Comparison of ENCODE assay signal across 17 mouse cellular contexts in genomic region chr6:99742866-99743265, GRCm38 (mm10). TPM values are rescaled to one million over a fixed set of nuclear protein-coding genes. Genes with fewer than 3 reads are reported as not detected.
DNase-seq lines count a peak whose midpoint lies in the region; ATAC-seq and TF ChIP-seq lines count a peak whose summit lies in the region.
"Had no signal": no experiment of that assay in that cellular context is flagged by ENCODE, and none has a peak within 500 bp of the region (broad histone marks: within the 10 kb centered on the region; RNA-seq: fewer than 3 reads in every experiment).

No protein-coding gene starts in this region.

- no peak overlapping the region for H3K4me3 ChIP-seq in hindbrain, embryonic 15.5 days
- H3K4me3 ChIP-seq in hindbrain, embryonic 14.5 days (replicated peaks; ENCODE audit: low read length), result no peak overlapping the region
- H3K4me3 ChIP-seq: heart, embryonic 12.5 days; intestine, embryonic 15.5 days; megakaryocyte, embryonic 14.5 days; myocyte had no signal

- H3K27ac ChIP-seq in hindbrain, embryonic 15.5 days (replicated peaks), result no peak overlapping the region
- H3K27ac ChIP-seq in hindbrain, embryonic 14.5 days, result no peak overlapping the region
- H3K27ac ChIP-seq: intestine, embryonic 15.5 days; kidney, postnatal 0 days; liver, embryonic 14.5 days had no signal

- H3K36me3 ChIP-seq in hindbrain, embryonic 15.5 days, result no peaks in the 10 kb centered on the region
- no peaks in the 10 kb centered on the region for H3K36me3 ChIP-seq in hindbrain, embryonic 14.5 days (replicated peaks; ENCODE audit: control insufficient read depth, insufficient read depth)
- H3K36me3 ChIP-seq: heart, embryonic 12.5 days; intestine, embryonic 15.5 days had no signal

- ATAC-seq in hindbrain, embryonic 15.5 days (ENCODE audit: low FRiP score, low read depth), result 0 out of 2 replicates have a peak, but pooled peaks have one; percentile 61
- no peak for ATAC-seq in hindbrain, embryonic 14.5 days (ENCODE audit: low FRiP score)
- ATAC-seq: intestine, embryonic 15.5 days; lung, postnatal 0 days had no signal

- WGBS in hindbrain, embryonic 15.5 days, result 65% methylated on average over 3 of the region's 3 CpGs
- 79% methylated on average over 3 of the region's 3 CpGs for WGBS in hindbrain, embryonic 14.5 days

- H3K9ac ChIP-seq in hindbrain, embryonic 15.5 days, result no peak overlapping the region
- no peak overlapping the region for H3K9ac ChIP-seq in hindbrain, embryonic 14.5 days
- H3K9ac ChIP-seq: heart, embryonic 12.5 days; intestine, embryonic 15.5 days; liver, embryonic 14.5 days had no signal

- H3K27me3 ChIP-seq in hindbrain, embryonic 15.5 days, result no peaks in the 10 kb centered on the region
- no peaks in the 10 kb centered on the region for H3K27me3 ChIP-seq in hindbrain, embryonic 14.5 days (ENCODE audit: control insufficient read depth, insufficient read depth, low read length)
- H3K27me3 ChIP-seq: heart, embryonic 12.5 days; intestine, embryonic 15.5 days; megakaryocyte, embryonic 14.5 days had no signal

- H3K4me2 ChIP-seq in hindbrain, embryonic 15.5 days, result no peak overlapping the region
- H3K4me2 ChIP-seq in hindbrain, embryonic 14.5 days (replicated peaks), result no peak overlapping the region
- H3K4me2 ChIP-seq: heart, embryonic 12.5 days; intestine, embryonic 15.5 days had no signal

- TF ChIP-seq POLR2A in brain, embryonic 14.5 days (IDR thresholded peaks at IDR 0.05; ENCODE audit: borderline replicate concordance, extremely low read depth, insufficient read depth, insufficient read length, poor library complexity, severe bottlenecking), result no peak

- no peak for TF ChIP-seq CTCF in brain, embryonic 14.5 days (IDR thresholded peaks at IDR 0.05; ENCODE audit: borderline replicate concordance, extremely low read depth, insufficient read depth, insufficient read length)

- H3K9me3 ChIP-seq in hindbrain, embryonic 15.5 days, result no peaks in the 10 kb centered on the region
- no peaks in the 10 kb centered on the region for H3K9me3 ChIP-seq in hindbrain, embryonic 14.5 days (ENCODE audit: control insufficient read depth, low read length)
- H3K9me3 ChIP-seq: heart, embryonic 12.5 days; intestine, embryonic 15.5 days; megakaryocyte, embryonic 14.5 days had no signal

- no peak for DNase-seq in hindbrain, embryonic 14.5 days (ENCODE audit: low spot score)
- peak; percentile 41 to 66 for DNase-seq in right cerebral cortex, postnatal 10 days (ENCODE audit: low spot score in 2 of 2)
- no peak for DNase-seq in right cerebral cortex, postnatal 4 days
- peak; percentile 70 for DNase-seq in brain, embryonic 14.5 days (ENCODE audit: low read depth)
- DNase-seq in frontal cortex, postnatal 10 days (ENCODE audit: low spot score in 2 of 2), result no peak
- no peak for DNase-seq in thymus, postnatal 0 days (ENCODE audit: low spot score)
- DNase-seq: cerebellum, adult 11-12 months; heart, postnatal 36 days had no signal

- no peaks in the 10 kb centered on the region for H3K4me1 ChIP-seq in hindbrain, embryonic 15.5 days (replicated peaks)
- H3K4me1 ChIP-seq in hindbrain, embryonic 14.5 days (replicated peaks; ENCODE audit: control insufficient read depth, insufficient read depth, low read length), result no peaks in the 10 kb centered on the region
- H3K4me1 ChIP-seq: intestine, embryonic 15.5 days; megakaryocyte, embryonic 14.5 days had no signal

RNA-seq across cellular contexts. Expression of gene Prok2, which starts 16.7 kb away (rescaled TPM):
- 0.33 and 0.36 TPM in 2 replicates for polyA plus RNA-seq in hindbrain, embryonic 15.5 days (2015; fragmentation: Nextera tagmentation; extraction: Ambion mirVana)
- polyA plus RNA-seq in hindbrain, embryonic 14.5 days (2014; fragmentation: Nextera tagmentation; extraction: Ambion mirVana), result 0.18 TPM in 1 of 2 replicates, not detected in the other
- polyA plus RNA-seq in brain, embryonic 14.5 days (2012; rRNA removed), result 0.06 and 0.46 TPM in 2 replicates
- polyA plus RNA-seq in thymus, postnatal 0 days (2015; fragmentation: Nextera tagmentation; extraction: Ambion mirVana), result 0.18 and 0.28 TPM in 2 replicates
- polyA plus RNA-seq: heart, embryonic 12.5 days; myocyte; urinary bladder, adult 2 months had no signal

RNA-seq across cellular contexts. Expression of gene Gpr27, which starts 50.4 kb away (rescaled TPM):
- 21.1 and 23.4 TPM in 2 replicates for polyA plus RNA-seq in hindbrain, embryonic 15.5 days (2015; fragmentation: Nextera tagmentation; extraction: Ambion mirVana)
- polyA plus RNA-seq in hindbrain, embryonic 14.5 days (2014; fragmentation: Nextera tagmentation; extraction: Ambion mirVana), result 23.0 and 27.9 TPM in 2 replicates
- 26.5 and 38.8 TPM in 2 replicates for polyA plus RNA-seq in brain, embryonic 14.5 days (2012; rRNA removed)
- polyA plus RNA-seq in thymus, postnatal 0 days (2015; fragmentation: Nextera tagmentation; extraction: Ambion mirVana), result 1.7 and 2.3 TPM in 2 replicates
- polyA plus RNA-seq: myocyte had no signal

Comparison
In these comparisons a context has a peak if more than half of its experiments do, and no peak if none do; other contexts are left out.
1. DNase-seq: peak in right cerebral cortex, postnatal 10 days (2 of 2) and brain, embryonic 14.5 days (single experiment); none in hindbrain, embryonic 14.5 days (single experiment), right cerebral cortex, postnatal 4 days (single experiment), frontal cortex, postnatal 10 days (0 of 2) and thymus, postnatal 0 days (single experiment).